Mouse (Mus musculus) limb, embryonic 11.5 days (tissue): ENCODE results near the gene Hip1. TPM values are rescaled to one million over a fixed set of nuclear protein-coding genes. Genes with fewer than 3 reads are reported as not detected.
"Not testable (repeated sequence)": the region's sequence is repeated elsewhere in the genome, so short reads cannot be mapped to it uniquely, and the experiment has no call there.

Experiments used
- ATAC-seq: fragments of 200-750 bp; cut with Nextera tagmentation; 2 replicates; pipeline ENCODE4 v1.8.0; 2017; ENCODE audit warnings: low read depth; ENCODE audit not compliant: insufficient number of reproducible peaks, low FRiP score, low TSS enrichment
- DNase-seq: peaks from one replicate; pipeline ENCODE4 v3.0.0-alpha.2; 2015; ENCODE audit warnings: low spot score
- H3K27ac ChIP-seq: fragments of 300-500 bp; sonication (generic); replicated peaks from 2 replicates; pipeline ENCODE4 v1.5.1; 2014; ENCODE audit warnings: low read depth, mild to moderate bottlenecking, low read length
- H3K27me3 ChIP-seq: fragments of 300-500 bp; sonication (generic); 2 replicates; pipeline ENCODE4 v1.6.1; 2014; ENCODE audit warnings: mild to moderate bottlenecking, low read length, mixed read lengths; ENCODE audit not compliant: control insufficient read depth, insufficient read depth
- H3K36me3 ChIP-seq: fragments of 300-500 bp; sonication (generic); 2 replicates; pipeline ENCODE4 v1.6.1; 2014; ENCODE audit warnings: mild to moderate bottlenecking, low read length, moderate library complexity, mixed read lengths; ENCODE audit not compliant: control insufficient read depth, insufficient read depth
- H3K4me1 ChIP-seq: fragments of 300-500 bp; sonication (generic); 2 replicates; pipeline ENCODE4 v1.6.1; 2014; ENCODE audit warnings: low read length, mixed read lengths; ENCODE audit not compliant: control insufficient read depth, insufficient read depth
- H3K4me2 ChIP-seq: fragments of 300-500 bp; sonication (generic); 2 replicates; pipeline ENCODE4 v1.6.1; 2014; ENCODE audit warnings: low read depth, mild to moderate bottlenecking, moderate library complexity; ENCODE audit not compliant: severe bottlenecking
- H3K4me3 ChIP-seq: fragments of 300-500 bp; sonication (generic); 2 replicates; pipeline ENCODE4 v1.5.1; 2014; ENCODE audit warnings: low read depth, low read length
- H3K9ac ChIP-seq: fragments of 300-500 bp; sonication (generic); 2 replicates; pipeline ENCODE4 v1.6.1; 2014; ENCODE audit warnings: mild to moderate bottlenecking, low read length
- H3K9me3 ChIP-seq: fragments of 300-500 bp; sonication (generic); 2 replicates; pipeline ENCODE4 v1.6.1; 2016; ENCODE audit warnings: low read length; ENCODE audit not compliant: control insufficient read depth
- WGBS: fragments of 180-500 bp; shearing (Covaris S2); extraction: QIAGEN DNeasy Blood & Tissue Kit; methylation state at CpG from one replicate; pipeline ENCODE4 v1.1.7; 2014; 5-methylcytosine and 5-hydroxymethylcytosine counted together
- polyA plus RNA-seq: library from polyadenylated mRNA; unstranded; fragments of >200 nt; fragmentation: Nextera tagmentation; extraction: Ambion mirVana; gene quantifications from 2 replicates; pipeline ENCODE4 v1.2.1, GENCODE M21; 2014

The Hip1 gene
- polyA plus RNA-seq, 1 experiment from 2014 or later = 35.2 TPM

DNA sequence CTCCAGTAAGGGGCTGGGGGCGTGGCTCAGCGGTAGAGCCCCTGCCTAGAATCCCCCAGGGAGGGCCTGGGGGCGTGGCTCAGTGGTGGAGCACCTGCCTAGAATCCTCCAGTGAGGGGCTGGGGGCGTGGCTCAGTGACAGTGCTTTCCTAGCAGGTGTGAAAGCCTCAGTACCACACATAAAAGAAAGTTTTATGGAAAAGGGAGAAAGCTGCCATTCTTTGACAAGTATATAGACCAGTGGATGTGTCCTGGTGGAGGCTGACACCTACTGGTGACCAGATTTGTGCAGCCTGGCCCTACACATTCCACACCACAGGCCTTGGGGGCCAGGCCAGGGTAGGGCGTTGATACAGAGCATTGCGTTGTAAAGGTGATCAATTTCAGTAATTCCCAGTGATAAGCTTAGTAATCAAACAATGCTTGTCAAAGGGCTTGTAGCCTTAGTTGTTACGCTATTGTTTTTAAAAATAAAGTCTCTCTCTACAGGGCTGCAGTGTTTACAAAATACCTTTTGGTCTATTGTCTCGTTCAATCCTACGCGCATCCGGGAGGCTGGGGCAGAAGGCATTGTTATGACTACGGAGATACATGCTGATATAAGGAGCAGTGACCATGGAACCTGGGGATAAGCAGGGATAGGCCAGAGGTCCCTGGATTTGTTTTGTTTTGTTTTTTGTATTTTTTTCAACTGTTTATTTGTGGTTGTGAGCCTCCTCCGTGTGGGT is 50.6 kb downstream of the Hip1 start:
- Histone ChIP-seq H3K9me3 (no peaks in the 10 kb centered on the region), H3K27ac (no peak overlapping the region), H3K27me3 (no peaks in the 10 kb centered on the region), H3K4me2 (no peak overlapping the region), H3K9ac (no peak overlapping the region), H3K4me1 (0 out of 2 replicates have a peak, but pooled peaks cover 3% of the 10 kb centered on the region), H3K4me3 (no peak overlapping the region), H3K36me3 (no peaks in the 10 kb centered on the region; the same call in 1 of the 2 replicates)
- ATAC-seq (no peak), DNase-seq (peak; percentile 41)
- WGBS = 85% methylated on average over 13 of the region's 13 CpGs

GRCm38 (mm10) chr5:135493095-135493494 is 51.8 kb downstream of the Hip1 start:
- Histone ChIP-seq H3K4me3 (no peak overlapping the region), H3K9me3 (no peaks in the 10 kb centered on the region), H3K4me1 (peaks cover 4% of the 10 kb centered on the region), H3K36me3 (no peaks in the 10 kb centered on the region; the same call in 1 of the 2 replicates), H3K9ac (no peak overlapping the region), H3K27me3 (no peaks in the 10 kb centered on the region), H3K4me2 (no peak overlapping the region), H3K27ac (no peak overlapping the region)
- no peak for DNase-seq
- no peak for ATAC-seq
- 83% methylated on average over 3 of the region's 3 CpGs for WGBS

DNA sequence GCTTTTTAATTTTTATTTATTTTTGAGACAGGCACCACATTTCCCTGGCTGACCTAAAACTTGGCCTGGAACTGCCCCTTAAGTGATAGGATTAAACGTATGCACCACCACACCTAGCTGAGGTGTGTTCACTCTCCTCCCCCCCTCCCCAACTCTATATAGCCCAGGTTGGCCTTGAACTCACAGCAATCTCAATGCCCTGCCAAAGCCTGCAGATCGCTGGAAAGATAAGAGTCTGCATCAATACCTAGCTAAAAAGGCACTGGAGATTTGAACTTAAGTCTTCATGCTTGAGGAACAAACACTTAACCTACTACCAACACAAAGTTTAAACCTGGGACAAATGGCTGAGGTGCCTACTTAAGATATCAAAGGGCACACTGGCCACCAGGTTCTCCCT is 52.8 kb downstream of the Hip1 start:
- Histone ChIP-seq H3K4me3 (no peak overlapping the region), H3K4me2 (no peak overlapping the region), H3K4me1 (peaks cover 8% of the 10 kb centered on the region), H3K27me3 (no peaks in the 10 kb centered on the region), H3K9ac (no peak overlapping the region), H3K9me3 (no peaks in the 10 kb centered on the region), H3K27ac (no peak overlapping the region), H3K36me3 (no peaks in the 10 kb centered on the region; the same call in 1 of the 2 replicates)
- 80% methylated on average over 2 of the region's 2 CpGs for WGBS
- DNase-seq = no peak
- ATAC-seq = no peak

DNA sequence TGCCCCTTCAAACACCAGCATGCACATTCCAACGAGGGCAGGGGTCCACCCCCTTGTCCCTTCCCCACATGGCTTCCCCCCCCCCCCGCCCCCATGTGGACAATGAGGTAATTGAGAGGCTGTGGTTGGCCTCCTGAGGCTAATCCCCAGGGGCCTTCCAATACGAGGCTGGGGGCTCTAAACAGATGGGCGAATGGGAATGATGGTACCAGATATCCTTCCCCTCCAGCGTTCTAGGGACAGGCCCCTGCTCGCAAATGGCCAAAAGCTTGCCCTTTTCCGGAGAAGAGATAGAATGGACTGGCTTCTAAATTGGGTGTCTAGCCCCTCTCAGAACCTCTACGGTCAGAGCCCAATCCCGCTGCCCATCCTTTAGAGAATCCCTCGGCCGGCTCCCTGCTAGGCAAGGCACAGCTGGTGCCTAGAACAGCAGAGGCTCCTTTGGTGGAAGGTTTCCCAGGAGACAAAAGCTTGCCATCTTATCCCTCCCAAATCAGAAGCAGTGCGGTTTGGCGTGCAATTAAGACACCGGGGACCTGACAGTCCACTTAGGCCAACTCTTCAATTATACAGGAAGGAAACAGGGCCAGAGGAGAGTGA is 55.1 kb downstream of the Hip1 start:
- no peaks in the 10 kb centered on the region; the same call in 1 of the 2 replicates for H3K36me3 ChIP-seq
- peak overlapping the region; percentile 71 for H3K4me3 ChIP-seq
- WGBS = 2% methylated on average over 13 of the region's 14 CpGs
- H3K9me3 ChIP-seq = no peaks in the 10 kb centered on the region
- H3K4me2 ChIP-seq = peak overlapping the region; percentile 91
- ATAC-seq = no peak; the same call in 1 of the 2 replicates
- peaks cover 8% of the 10 kb centered on the region for H3K4me1 ChIP-seq
- H3K27ac ChIP-seq = peak overlapping the region; percentile 70; the same call in 1 of the 2 replicates
- peak overlapping the region; percentile 84; the same call in 1 of the 2 replicates for H3K9ac ChIP-seq
- DNase-seq = no peak
- no peaks in the 10 kb centered on the region for H3K27me3 ChIP-seq

GRCm38 (mm10) chr5:135488881-135489694 is 55.8 kb downstream of the Hip1 start:
- Histone ChIP-seq H3K9ac (peak overlapping the region; percentile 84), H3K4me3 (peak overlapping the region; percentile 71), H3K4me1 (peaks cover 8% of the 10 kb centered on the region), H3K36me3 (no peaks in the 10 kb centered on the region; the same call in 1 of the 2 replicates), H3K27ac (peak overlapping the region; percentile 70), H3K27me3 (no peaks in the 10 kb centered on the region), H3K9me3 (no peaks in the 10 kb centered on the region), H3K4me2 (peak overlapping the region; percentile 91)
- DNase-seq (peak; percentile 88), ATAC-seq (peak; percentile 81)
- WGBS = under 1% methylated on average over 55 of the region's 59 CpGs

- Histone ChIP-seq H3K4me1 (peaks cover 8% of the 10 kb centered on the region), H3K36me3 (no peaks in the 10 kb centered on the region; the same call in 1 of the 2 replicates), H3K27me3 (no peaks in the 10 kb centered on the region), H3K27ac (peak overlapping the region; percentile 70), H3K4me2 (peak overlapping the region; percentile 91), H3K4me3 (peak overlapping the region; percentile 71), H3K9ac (peak overlapping the region; percentile 84), H3K9me3 (no peaks in the 10 kb centered on the region)
- under 1% methylated on average over 19 of the region's 19 CpGs for WGBS
- DNase-seq (peak; percentile 50), ATAC-seq (peak; percentile 53)
Measured at GRCm38 (mm10) chr5:135488222-135488880, 56.6 kb downstream of the Hip1 start.

DNA sequence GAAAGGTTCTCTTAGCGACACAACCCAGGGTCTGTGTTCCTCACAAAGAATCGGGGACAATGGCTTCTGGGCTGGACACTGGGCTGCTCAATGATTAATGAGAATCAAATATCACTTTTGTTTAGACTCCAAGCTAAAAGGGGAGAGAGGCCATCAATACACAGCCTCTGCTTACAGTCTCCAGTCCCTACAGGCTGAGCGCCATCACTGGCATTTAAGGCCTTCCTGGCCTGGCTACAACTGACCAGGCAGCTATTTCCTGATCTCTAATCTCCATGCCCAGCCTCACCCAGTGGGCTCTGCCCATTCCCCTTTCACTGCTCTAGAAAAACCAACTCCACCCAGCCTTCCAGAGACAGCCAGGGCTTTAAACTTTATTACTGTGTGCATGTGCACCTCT is 59.6 kb downstream of the Hip1 start:
- ATAC-seq (no peak), DNase-seq (no peak)
- no peaks in the 10 kb centered on the region for H3K27me3 ChIP-seq
- H3K4me3 ChIP-seq = no peak overlapping the region
- H3K4me1 ChIP-seq = peaks cover 8% of the 10 kb centered on the region
- H3K9ac ChIP-seq = no peak overlapping the region
- H3K9me3 ChIP-seq = no peaks in the 10 kb centered on the region
- no peak overlapping the region for H3K4me2 ChIP-seq
- H3K27ac ChIP-seq = no peak overlapping the region
- WGBS = 84% methylated on average over 3 of the region's 3 CpGs
- no peaks in the 10 kb centered on the region; the same call in 1 of the 2 replicates for H3K36me3 ChIP-seq

GRCm38 (mm10) chr5:135483865-135484264 is 61.1 kb downstream of the Hip1 start:
- not testable (repeated sequence) for H3K9me3 ChIP-seq, H3K4me3 ChIP-seq, DNase-seq, ATAC-seq, H3K9ac ChIP-seq, H3K27ac ChIP-seq, H3K27me3 ChIP-seq, H3K36me3 ChIP-seq, H3K4me2 ChIP-seq, H3K4me1 ChIP-seq
- 93% methylated on average over 6 of the region's 6 CpGs for WGBS
